Mouse (Mus musculus) gastrocnemius, postnatal 36 days (tissue): ENCODE measurements around the gene Rnf157. TPM values are rescaled to one million over a fixed set of nuclear protein-coding genes. Genes with fewer than 3 reads are reported as not detected.
"Not testable (repeated sequence)": the region's sequence is repeated elsewhere in the genome, so short reads cannot be mapped to it uniquely, and the experiment has no call there.

ENCODE experiments used
- DNase-seq, 2 experiments: peaks; one replicate each; pipeline ENCODE4 v3.0.0; 2022
- intact Hi-C: fragments of 180-260 bp; cut with DNase I; formaldehyde crosslinking; loops from one replicate; pipeline ENCODE4 v1.15.1; 2025
- total RNA-seq, 2 experiments: library from RNA; stranded (reverse); gene quantifications; 2 replicates each; pipeline ENCODE4 v1.2.3; 2021

Gene Rnf157
- total RNA-seq, 2 experiments from 2014 or later, result 23.0 to 24.5 TPM

GRCm38 (mm10) chr11:116422562-116422961 lies 9.7 kb upstream of the Rnf157 start:
- intact Hi-C loops, result no loop called here
- DNase-seq, result no peak

DNA sequence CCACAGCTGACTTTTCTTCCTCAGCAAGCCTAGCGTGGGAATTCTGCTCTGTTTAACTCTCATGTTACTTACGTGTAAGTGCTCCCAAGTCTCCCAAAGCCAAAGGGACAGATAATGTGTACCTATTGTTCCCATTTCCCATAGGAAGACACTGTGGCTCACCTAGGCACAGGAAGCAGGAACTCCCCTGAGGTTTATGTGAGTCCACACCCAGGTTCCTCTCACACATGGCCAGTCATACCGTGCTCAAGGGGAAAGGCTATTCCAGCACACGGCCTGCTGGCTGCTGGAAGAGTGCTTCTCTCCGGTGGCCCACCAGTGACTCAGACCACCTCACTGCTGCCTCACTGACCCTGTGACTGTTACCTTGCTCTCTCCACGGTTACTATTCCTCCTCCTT lies 8.3 kb upstream of the Rnf157 start:
- DNase-seq, result no peak
- intact Hi-C loops, result no loop called here

- intact Hi-C loops, result no loop called here
- DNase-seq, result no peak
These were observed 6.1 kb upstream of the Rnf157 start for GRCm38 (mm10) chr11:116418841-116419462.

DNA sequence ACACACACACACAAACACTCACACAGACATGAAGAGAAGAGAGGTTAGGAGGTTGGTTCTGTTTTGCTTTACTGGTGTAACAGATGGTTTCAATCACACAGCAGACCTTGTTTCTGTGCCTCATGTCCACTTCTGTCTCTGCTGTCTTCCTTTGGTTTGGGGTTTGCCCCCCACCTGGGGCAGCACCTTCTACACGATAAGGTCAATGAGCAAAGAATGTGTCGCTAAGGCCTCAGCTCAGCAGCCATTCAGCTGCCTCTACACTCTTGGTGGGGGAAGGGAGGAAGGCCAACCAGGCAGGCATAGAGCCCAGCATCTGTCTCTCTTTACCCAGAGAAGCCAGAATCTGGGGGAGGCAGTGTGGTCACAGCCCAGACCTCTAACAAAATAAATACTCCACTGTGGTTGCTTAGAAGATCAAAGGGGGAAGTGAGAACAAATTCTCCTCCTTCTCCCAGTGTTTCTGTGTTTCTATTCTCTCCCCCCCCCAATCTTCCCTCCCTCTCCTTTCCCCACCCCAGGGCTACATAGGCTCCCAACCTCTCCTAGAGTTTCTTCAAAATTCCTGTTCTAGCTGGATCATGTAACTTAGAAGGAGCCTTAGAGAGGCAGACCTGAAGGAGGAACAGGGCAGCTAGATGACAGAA lies 5.5 kb upstream of the Rnf157 start:
- no peak for DNase-seq
- intact Hi-C loops, result no loop called here

- DNase-seq, result no peak
- intact Hi-C loops, result no loop called here
These were observed 4.2 kb upstream of the Rnf157 start for GRCm38 (mm10) chr11:116417054-116417453.

DNA sequence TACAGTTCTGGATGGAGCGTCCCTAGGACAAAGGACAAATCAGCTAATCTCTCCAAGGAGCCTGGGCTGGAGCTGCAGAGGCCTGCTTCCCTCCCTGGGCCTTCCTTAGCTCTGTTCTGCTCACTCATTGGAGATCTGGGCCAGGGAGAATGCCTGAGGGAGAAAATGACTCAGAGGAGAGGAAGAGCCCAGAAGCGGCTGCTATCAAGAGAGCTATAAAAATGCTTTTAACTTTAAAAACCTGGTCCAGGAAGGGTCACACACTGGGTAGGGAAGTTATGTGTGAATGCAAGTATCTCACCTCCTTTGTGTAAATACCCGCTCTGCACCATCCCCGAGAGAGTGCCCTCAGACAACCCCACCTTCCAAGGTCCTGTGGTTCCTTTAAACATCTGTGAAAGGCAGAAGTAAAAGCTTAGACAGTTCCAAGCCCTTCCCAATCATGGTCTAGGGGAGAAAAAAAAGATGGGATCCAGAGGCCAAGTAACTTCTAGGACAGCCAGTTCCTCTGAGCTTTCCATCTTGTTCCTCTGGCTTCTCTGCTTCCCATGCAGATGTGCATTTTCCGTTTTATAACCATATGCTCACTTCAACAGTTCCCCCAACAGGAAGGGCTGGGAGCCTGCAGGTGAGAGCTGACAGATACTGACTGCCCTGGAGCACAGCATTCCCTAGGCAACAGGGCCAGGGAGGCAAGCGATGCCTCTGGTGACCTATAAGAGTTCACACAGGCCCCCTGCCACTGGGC lies 3.5 kb upstream of the Rnf157 start:
- intact Hi-C loops, result no loop called here
- peak in 1 of 2 experiments; percentile 27 for DNase-seq

- intact Hi-C loops, result no loop called here
- no peak for DNase-seq
These were observed 795 bp upstream of the Rnf157 start for GRCm38 (mm10) chr11:116413631-116414022.

DNA sequence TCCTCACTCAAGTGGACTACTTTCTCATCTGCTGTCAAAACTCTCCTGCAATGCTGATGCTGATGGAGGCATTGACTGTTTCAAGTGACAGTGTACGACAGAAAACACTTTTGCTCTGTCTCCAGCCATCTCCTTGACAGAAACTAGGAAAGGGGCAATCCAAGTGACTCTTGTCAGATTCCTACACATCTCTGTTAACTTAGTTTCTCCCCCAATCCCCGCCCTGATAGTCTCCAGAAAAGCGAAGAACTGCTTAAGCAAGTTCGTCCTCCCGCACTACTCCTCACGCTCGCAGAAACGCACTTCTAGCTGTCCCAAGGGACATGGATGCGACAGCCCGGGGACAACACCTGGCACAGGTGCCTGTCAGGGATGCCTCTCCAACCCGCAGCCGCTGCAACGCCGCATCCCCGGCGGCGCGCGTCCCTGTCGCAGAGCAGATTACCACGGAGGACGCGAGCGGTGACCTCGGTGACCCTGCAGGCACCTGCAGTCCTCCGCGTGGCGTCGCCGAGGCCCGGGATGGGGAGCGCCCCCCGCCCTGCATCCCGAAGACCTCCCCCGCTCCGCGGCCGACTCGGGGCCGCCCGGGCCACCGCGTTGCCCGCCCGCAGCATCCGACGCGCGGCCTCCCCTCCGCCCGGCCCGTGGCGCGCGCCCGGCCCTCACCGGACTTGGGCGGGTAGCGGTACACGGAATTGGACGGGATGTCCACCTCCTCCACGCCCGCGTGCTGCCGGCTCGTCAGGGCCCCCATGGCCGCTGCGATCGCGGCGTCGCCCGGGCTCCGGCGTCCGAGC lies 604 bp downstream of the Rnf157 start:
- intact Hi-C loops, result no loop called here
- DNase-seq, result no peak

GRCm38 (mm10) chr11:116411582-116411981 lies 1.2 kb downstream of the Rnf157 start:
- intact Hi-C loops, result no loop called here
- no peak for DNase-seq

DNA sequence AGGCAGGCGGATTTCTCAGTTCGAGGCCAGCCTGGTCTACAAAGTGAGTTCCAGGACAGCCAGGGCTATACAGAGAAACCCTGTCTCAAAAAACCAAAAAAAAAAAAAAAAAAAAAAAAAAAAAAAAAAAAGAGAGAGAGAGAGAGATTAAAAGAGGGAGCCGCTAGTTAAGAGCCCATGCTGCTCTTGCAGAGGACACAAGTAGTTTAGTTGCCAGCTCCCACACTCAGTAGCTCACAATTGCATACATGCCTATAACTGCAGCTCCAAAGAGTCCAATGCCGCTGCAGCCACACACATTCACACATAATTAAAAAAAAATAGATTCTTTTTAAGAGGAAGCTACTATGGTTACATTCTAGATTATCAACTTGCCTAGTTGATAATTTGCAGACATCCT lies 2.4 kb downstream of the Rnf157 start:
- intact Hi-C loops, DNase-seq: not testable (repeated sequence)

DNA sequence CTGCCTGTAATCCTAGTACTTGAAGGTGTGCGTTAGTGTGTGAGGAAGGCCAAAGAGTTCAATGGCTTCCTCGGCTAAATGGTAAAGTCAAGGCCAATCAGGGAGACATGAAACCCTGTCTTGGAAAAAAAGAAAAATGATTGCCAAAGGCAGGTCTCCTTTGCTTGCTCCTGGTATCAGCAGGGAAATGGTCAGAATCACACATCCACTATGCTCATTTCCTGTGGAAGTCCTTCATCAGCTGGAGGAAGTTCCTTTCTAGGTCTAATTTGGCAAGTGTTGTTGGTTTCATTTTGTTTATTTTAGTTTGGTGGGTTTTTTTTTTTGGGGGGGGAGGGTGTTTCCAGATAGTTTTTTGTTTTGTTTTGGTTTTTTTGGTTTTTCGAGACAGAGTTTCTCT lies 3.8 kb downstream of the Rnf157 start:
- no peak for DNase-seq
- intact Hi-C loops, result no loop called here

GRCm38 (mm10) chr11:116406231-116406728 lies 6.6 kb downstream of the Rnf157 start:
- DNase-seq, result no peak
- intact Hi-C loops, result no loop called here

GRCm38 (mm10) chr11:116405601-116406000 lies 7.2 kb downstream of the Rnf157 start:
- no peak for DNase-seq
- intact Hi-C loops, result no loop called here

DNA sequence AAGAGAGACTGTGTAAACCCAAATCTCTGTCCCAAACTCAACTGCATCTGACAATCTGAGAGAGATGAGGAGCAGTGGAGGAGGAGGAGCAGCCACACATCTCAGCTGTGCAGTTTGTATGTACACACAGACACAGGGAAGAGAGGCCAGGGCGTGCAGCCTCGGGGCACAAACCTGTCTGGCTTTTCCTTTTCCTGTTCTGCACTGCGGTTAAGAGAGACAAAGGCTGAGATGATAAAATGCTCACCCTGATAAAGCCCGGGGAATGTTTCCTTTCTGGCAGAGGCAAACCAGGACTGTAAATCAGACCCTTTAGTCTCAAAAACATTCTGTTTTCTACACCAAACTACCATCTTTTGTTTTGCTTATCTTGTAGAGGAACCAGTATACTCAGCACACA lies 12.3 kb downstream of the Rnf157 start:
- intact Hi-C loops, result no loop called here

DNA sequence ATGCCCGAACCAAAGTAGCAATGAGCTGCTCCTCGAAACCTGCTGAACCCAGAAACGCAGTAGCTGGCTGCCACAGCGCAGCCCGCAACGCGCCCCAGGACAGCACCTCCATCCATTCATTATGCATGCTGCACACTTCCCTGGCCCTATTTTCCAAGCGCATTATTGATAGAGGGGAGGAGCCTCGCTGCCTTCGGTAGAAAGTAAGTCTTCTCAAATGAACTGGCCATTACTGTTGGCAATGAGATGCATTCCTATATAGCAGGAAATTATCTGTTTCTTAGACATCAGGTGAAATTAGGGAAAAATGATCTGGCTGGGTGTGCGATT lies 14.5 kb downstream of the Rnf157 start:
- no peak for DNase-seq
- intact Hi-C loops, result loop anchor here (5.0 kb wide), 1 partner anchor 34 kb away; the partner anchor contains the start of gene Ubald2

More for the DNA sequence above, 12.3 kb downstream of the Rnf157 start:
- no peak for DNase-seq

- no peak for DNase-seq
- intact Hi-C loops, result loop anchor here (5.0 kb wide), 1 partner anchor 35 kb away; the partner anchor contains the start of gene Ubald2
These were observed 15.1 kb downstream of the Rnf157 start for GRCm38 (mm10) chr11:116397517-116398347.

DNA sequence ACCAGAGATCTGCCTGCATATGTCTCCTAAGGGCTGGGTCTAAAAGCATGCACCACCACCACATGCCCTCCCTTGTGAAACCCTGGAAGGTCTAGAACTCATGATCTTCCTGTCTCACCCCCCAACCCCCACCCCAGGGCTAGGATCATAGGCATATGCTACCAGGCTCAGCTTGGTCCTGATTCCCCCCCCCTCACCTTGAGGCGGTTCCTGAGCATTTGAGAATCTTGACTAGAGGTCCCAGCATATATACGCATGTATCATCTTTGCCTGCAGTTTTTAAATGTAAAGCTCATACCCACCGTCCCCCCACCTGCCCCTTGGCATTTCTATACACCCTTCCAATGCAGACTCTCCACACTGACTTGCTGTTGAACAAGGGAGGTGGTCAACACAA lies 15.9 kb downstream of the Rnf157 start:
- intact Hi-C loops, result loop anchor here (5.0 kb wide), 1 partner anchor 35 kb away; the partner anchor contains the start of gene Ubald2
- DNase-seq, result no peak

GRCm38 (mm10) chr11:116396276-116396933 lies 16.4 kb downstream of the Rnf157 start:
- intact Hi-C loops, result loop anchor here (5.0 kb wide), 1 partner anchor 36 kb away; the partner anchor contains the start of gene Ubald2
- no peak for DNase-seq

DNA sequence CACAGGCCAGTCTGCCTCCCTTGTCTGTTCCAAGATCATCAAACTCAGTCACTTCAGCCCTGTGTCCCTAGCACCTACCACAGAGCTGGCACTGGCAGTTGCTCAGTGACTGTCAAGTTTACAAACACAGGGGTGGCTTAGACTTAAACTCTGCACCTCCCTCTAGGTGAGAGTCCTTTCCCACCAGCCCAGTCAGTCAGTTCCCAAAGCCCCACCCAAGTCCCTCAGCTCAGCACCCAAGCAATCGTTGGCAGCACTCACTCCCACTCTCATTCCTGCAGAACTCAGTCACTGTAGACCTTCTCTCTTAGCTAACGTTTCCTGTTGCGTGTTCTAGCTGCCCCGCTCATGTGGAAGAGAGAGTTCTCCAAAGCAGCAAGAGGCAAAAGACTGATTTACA lies 18.1 kb downstream of the Rnf157 start:
- intact Hi-C loops, result loop anchor here (5.0 kb wide), 1 partner anchor 38 kb away; the partner anchor contains the start of gene Ubald2
- no peak for DNase-seq
